Mouse (Mus musculus): ENCODE results near the gene Cenpb.

The Cenpb gene

GRCm38 (mm10) chr2:131135521-131136139, 44.2 kb downstream of the Cenpb start:
- no peak for DNase-seq

- no peak for DNase-seq
These were observed 45.0 kb downstream of the Cenpb start for GRCm38 (mm10) chr2:131134826-131135400.

- no peak for DNase-seq
These were observed 45.5 kb downstream of the Cenpb start for GRCm38 (mm10) chr2:131134381-131134780.

- DNase-seq: no peak
These were observed 46.8 kb downstream of the Cenpb start, which contains the start of gene Gm11037 for GRCm38 (mm10) chr2:131132930-131133547. TSS of gene Gm11037 (plus strand) at chr2:131133497.

GRCm38 (mm10) chr2:131132111-131132888, 47.6 kb downstream of the Cenpb start:
- DNase-seq: no peak

GRCm38 (mm10) chr2:131130849-131131248, 49.0 kb downstream of the Cenpb start:
- DNase-seq: no peak

DNA sequence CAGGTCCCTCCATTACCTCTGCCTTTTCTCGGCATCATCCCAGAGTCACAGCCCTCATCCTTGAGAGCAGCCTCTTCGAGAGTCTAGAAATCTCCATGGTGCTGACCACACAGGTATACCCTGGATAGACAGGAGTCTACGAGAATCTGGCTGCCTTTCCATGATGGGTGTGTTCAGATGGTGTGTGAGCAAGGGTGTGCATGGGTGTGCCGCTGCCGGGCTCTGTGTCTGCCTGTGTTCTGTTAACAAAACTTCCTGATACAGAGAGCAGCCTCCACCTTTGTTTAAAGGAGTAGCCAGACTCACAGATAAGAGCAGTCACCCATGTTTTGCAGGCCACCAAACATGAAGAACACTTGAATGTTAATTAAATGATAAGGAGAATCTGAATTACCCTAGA, 50.0 kb downstream of the Cenpb start:
- no peak for DNase-seq

DNA sequence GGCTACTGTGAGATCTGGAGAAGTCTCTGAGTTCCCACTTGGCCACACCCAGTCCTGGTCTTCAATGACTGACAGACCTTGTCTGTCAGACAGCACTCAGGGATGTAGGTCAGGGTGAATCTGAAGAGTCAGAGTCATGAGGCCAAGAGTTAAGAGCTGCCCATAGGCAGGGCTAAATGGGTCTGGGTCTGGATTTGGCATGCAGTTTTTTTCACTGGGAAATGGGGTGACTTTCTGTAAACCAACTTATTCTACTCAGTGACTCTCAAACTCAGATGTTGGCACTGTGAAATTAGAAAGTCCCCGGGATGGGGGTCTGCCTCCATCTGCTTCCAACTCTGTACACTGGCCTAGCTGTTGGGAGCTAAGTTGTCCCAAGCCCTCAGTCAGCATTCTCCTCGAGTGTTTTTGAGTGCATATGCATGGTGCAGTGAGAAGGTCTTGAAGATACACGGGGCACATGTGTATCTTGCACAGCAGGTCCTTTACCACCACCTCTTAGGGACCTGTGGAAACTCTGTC, 51.2 kb downstream of the Cenpb start:
- no peak for DNase-seq

GRCm38 (mm10) chr2:131128211-131128610, 51.7 kb downstream of the Cenpb start:
- no peak for DNase-seq

GRCm38 (mm10) chr2:131127161-131127730, 52.6 kb downstream of the Cenpb start, which contains the start of gene Hspa12b:
TSS of gene Hspa12b (plus strand) at chr2:131127280.
- DNase-seq: peak; percentile 29 to 57

DNA sequence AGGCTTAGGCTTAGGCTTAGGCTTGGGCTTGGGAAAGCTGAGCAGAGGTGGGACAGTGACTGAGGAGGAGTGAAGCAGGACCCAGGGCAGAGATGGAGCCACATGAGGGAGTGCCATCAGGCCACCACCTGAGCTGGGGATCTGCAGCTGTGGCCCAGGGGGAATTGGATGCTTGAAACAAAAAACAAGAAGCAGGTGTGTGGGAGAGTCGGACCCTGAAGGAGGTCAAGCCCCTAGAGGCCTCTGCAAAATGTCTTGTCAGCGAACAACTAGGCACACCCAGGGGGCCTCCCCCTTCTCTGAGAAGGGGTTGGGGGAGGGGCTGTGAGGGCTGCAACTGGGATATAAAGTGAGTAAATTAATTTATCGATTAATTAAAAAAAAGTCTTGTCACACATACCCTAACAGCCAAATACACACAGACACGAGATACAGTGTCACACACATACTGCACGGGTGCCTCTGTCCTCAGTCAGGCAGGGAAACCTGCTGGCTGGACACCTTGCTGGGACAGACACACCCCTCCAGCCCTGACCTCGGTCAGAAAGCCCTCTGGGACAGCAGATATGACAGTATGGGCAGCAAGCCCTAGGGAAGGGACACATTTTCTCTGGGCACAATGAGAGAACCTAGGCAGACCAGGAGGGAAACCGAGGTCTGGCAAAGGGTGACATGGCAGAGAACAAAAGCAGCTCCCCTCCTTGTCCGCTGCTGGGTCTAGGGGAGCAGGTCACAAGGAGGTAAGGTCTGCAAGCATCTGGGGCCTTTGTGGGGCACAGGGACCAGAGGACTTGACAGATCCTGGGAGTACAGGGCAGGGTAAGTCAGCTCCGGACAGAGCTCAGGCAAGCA, 53.7 kb downstream of the Cenpb start:
- no peak for DNase-seq

All from thymus, postnatal 36 days (tissue).